Mouse (Mus musculus) liver, embryonic 14.5 days (tissue): ENCODE results near the gene Nudt22. TPM values are rescaled to one million over a fixed set of nuclear protein-coding genes. Genes with fewer than 3 reads are reported as not detected.
A peak's percentile ranks its signal among the peaks of the same experiment; 100 is the strongest.

Experiments used
- ATAC-seq: fragments of 200-750 bp; cut with Nextera tagmentation; 2 replicates; pipeline ENCODE4 v1.8.0; 2017; ENCODE audit warnings: moderate number of reproducible peaks, mild to moderate bottlenecking, moderate library complexity; ENCODE audit not compliant: insufficient read depth
- DNase-seq, 3 experiments: peaks; one replicate each; pipeline ENCODE4 v3.0.0-alpha.2; 2012 to 2013; ENCODE audit warnings: low read depth in 3 of 3, low spot score in 3 of 3
- H3K27ac ChIP-seq: fragments of 300-500 bp; sonication (generic); 2 replicates; pipeline ENCODE4 v1.5.1; 2014; ENCODE audit warnings: moderate library complexity, mild to moderate bottlenecking, control low read depth, inconsistent platforms
- H3K27me3 ChIP-seq: fragments of 300-500 bp; sonication (generic); 2 replicates; pipeline ENCODE4 v1.6.1; 2014; ENCODE audit warnings: mild to moderate bottlenecking, low read length, moderate library complexity; ENCODE audit not compliant: control insufficient read depth, insufficient read depth
- H3K36me3 ChIP-seq: fragments of 300-500 bp; sonication (generic); replicated peaks from 2 replicates; pipeline ENCODE4 v1.6.1; 2014; ENCODE audit warnings: low read depth; ENCODE audit not compliant: control insufficient read depth, insufficient read depth
- H3K4me1 ChIP-seq, 2 experiments: fragments of 200-500 bp in 1 of 2; fragments of 300-500 bp in 1 of 2; sonication (generic) in 1 of 2; replicated peaks; 2 replicates each; pipeline ENCODE4 v1.6.1; 2012 to 2014; ENCODE audit warnings: antibody characterized with exemption in 1 of 2, inconsistent platforms in 1 of 2, low read length in 1 of 2; ENCODE audit not compliant: control insufficient read depth in 2 of 2, insufficient read depth in 2 of 2
- H3K4me2 ChIP-seq: fragments of 300-500 bp; sonication (generic); 2 replicates; pipeline ENCODE4 v1.6.1; 2014; ENCODE audit warnings: low read depth, mild to moderate bottlenecking, control low read depth, moderate library complexity
- H3K4me3 ChIP-seq, 2 experiments: fragments of 200-500 bp in 1 of 2; fragments of 300-500 bp in 1 of 2; sonication (generic) in 1 of 2; 2 replicates each; pipeline ENCODE4 v1.5.1; 2012 to 2014; ENCODE audit warnings: low read depth in 2 of 2, low read length in 2 of 2, mild to moderate bottlenecking in 2 of 2, control low read depth in 1 of 2, inconsistent platforms in 1 of 2, moderate library complexity in 1 of 2; ENCODE audit not compliant: insufficient read depth in 1 of 2
- H3K9ac ChIP-seq: fragments of 300-500 bp; sonication (generic); replicated peaks from 2 replicates; pipeline ENCODE4 v1.6.1; 2014; ENCODE audit warnings: mild to moderate bottlenecking, control low read depth, moderate library complexity
- H3K9me3 ChIP-seq: fragments of 300-500 bp; sonication (generic); 2 replicates; pipeline ENCODE4 v1.6.1; 2016; ENCODE audit warnings: low read length, mixed read lengths; ENCODE audit not compliant: control insufficient read depth
- CTCF ChIP-seq: IDR thresholded peaks from 2 replicates; pipeline ENCODE4 v1.5.1; 2016; ENCODE audit warnings: antibody characterized with exemption, low read depth, control low read depth
- EP300 ChIP-seq: IDR thresholded peaks from 2 replicates; pipeline ENCODE4 v1.6.1; 2016; ENCODE audit warnings: antibody characterized with exemption, low read depth
- WGBS: fragments of 180-500 bp; shearing (Covaris S2); extraction: QIAGEN DNeasy Blood & Tissue Kit; methylation state at CpG from one replicate; pipeline ENCODE4 v1.1.7; 2014; ENCODE audit not compliant: insufficient replicate concordance; 5-methylcytosine and 5-hydroxymethylcytosine counted together
- polyA plus RNA-seq, 2 experiments: library from polyadenylated mRNA; depleted of rRNA in 1 of 2; stranded (reverse) in 1 of 2; unstranded in 1 of 2; fragments of >200 nt; fragmentation: Nextera tagmentation in 1 of 2; extraction: Ambion mirVana in 1 of 2; gene quantifications; 2 replicates each; pipeline versions ENCODE4 v1.2.1 to v1.2.3; 2012 to 2014

Gene Nudt22
- polyA plus RNA-seq, 2 experiments = 6.8 to 9.7 TPM

GRCm38 (mm10) chr19:6954046-6954445 is 41.9 kb downstream of the Nudt22 start:
- WGBS = 59% methylated on average over 9 of the region's 9 CpGs
- H3K4me3 ChIP-seq = no peak overlapping the region
- no peak overlapping the region for H3K9ac ChIP-seq
- no peaks in the 10 kb centered on the region for H3K36me3 ChIP-seq
- ATAC-seq (no peak), DNase-seq (no peak)
- no peaks in the 10 kb centered on the region for H3K9me3 ChIP-seq
- no peak for TF ChIP-seq EP300
- TF ChIP-seq CTCF = peak; percentile 79
- no peak overlapping the region for H3K27ac ChIP-seq
- peaks cover 13 to 19% of the 10 kb centered on the region in 2 experiments for H3K4me1 ChIP-seq
- H3K4me2 ChIP-seq = no peak overlapping the region
- no peaks in the 10 kb centered on the region for H3K27me3 ChIP-seq

GRCm38 (mm10) chr19:6952712-6953037 is 43.2 kb downstream of the Nudt22 start:
- Histone ChIP-seq H3K27ac (peak overlapping the region; percentile 86; the same call in 1 of the 2 replicates), H3K9ac (peak overlapping the region; percentile 78), H3K4me3 (peak overlapping the region; percentile 70 to 87), H3K4me1 (peaks cover 13 to 19% of the 10 kb centered on the region in 2 experiments), H3K27me3 (no peaks in the 10 kb centered on the region), H3K4me2 (peak overlapping the region; percentile 96), H3K9me3 (no peaks in the 10 kb centered on the region), H3K36me3 (no peaks in the 10 kb centered on the region)
- DNase-seq (no peak), ATAC-seq (no peak; the same call in 1 of the 2 replicates)
- TF ChIP-seq EP300 (no peak), CTCF (no peak)
- WGBS = 0% methylated on average over 3 of the region's 3 CpGs

- ATAC-seq = peak; percentile 36
- Histone ChIP-seq H3K9ac (peak overlapping the region; percentile 78), H3K4me1 (peaks cover 13 to 19% of the 10 kb centered on the region in 2 experiments), H3K36me3 (no peaks in the 10 kb centered on the region), H3K27me3 (no peaks in the 10 kb centered on the region), H3K4me3 (peak overlapping the region; percentile 70 to 87), H3K27ac (peak overlapping the region; percentile 86), H3K4me2 (peak overlapping the region; percentile 96), H3K9me3 (no peaks in the 10 kb centered on the region)
- 2% methylated on average over 31 of the region's 31 CpGs for WGBS
- TF ChIP-seq EP300 = no peak
- TF ChIP-seq CTCF = no peak
- no peak for DNase-seq
Measured at GRCm38 (mm10) chr19:6951994-6952711, 43.8 kb downstream of the Nudt22 start.

- Histone ChIP-seq H3K36me3 (no peaks in the 10 kb centered on the region), H3K4me2 (peak overlapping the region; percentile 96), H3K9me3 (no peaks in the 10 kb centered on the region), H3K9ac (peak overlapping the region; percentile 78), H3K27me3 (no peaks in the 10 kb centered on the region), H3K4me1 (peaks cover 13 to 19% of the 10 kb centered on the region in 2 experiments), H3K27ac (peak overlapping the region; percentile 86), H3K4me3 (peak overlapping the region; percentile 70 to 87)
- DNase-seq (peak; percentile 76 to 81 (median 77)), ATAC-seq (peak; percentile 77)
- under 1% methylated on average over 35 of the region's 35 CpGs for WGBS
- no peak for TF ChIP-seq CTCF
- TF ChIP-seq EP300 = 0 out of 2 replicates have a peak, but pooled peaks have one; percentile 22
Measured at GRCm38 (mm10) chr19:6951381-6951968, 44.4 kb downstream of the Nudt22 start.

GRCm38 (mm10) chr19:6950613-6951153 is 45.2 kb downstream of the Nudt22 start:
- ATAC-seq (peak; percentile 13; the same call in 1 of the 2 replicates), DNase-seq (no peak)
- under 1% methylated on average over 28 of the region's 28 CpGs for WGBS

More at GRCm38 (mm10) chr19:6950613-6951153, 45.2 kb downstream of the Nudt22 start:
- H3K36me3 ChIP-seq = no peaks in the 10 kb centered on the region
- TF ChIP-seq EP300 (no peak), CTCF (no peak)
- H3K27me3 ChIP-seq = no peaks in the 10 kb centered on the region
- H3K4me1 ChIP-seq = peaks cover 13 to 19% of the 10 kb centered on the region in 2 experiments
- peak overlapping the region; percentile 70 to 87 for H3K4me3 ChIP-seq
- H3K27ac ChIP-seq = peak overlapping the region; percentile 86
- peak overlapping the region; percentile 78 for H3K9ac ChIP-seq
- peak overlapping the region; percentile 96 for H3K4me2 ChIP-seq
- no peaks in the 10 kb centered on the region for H3K9me3 ChIP-seq
